Mouse (Mus musculus) thymus, adult 2 months (tissue): ENCODE measurements around the gene Nfia.

ENCODE experiments used
- CTCF ChIP-seq: fragments of 200-500 bp; IDR thresholded peaks from 2 replicates; pipeline ENCODE4 v1.5.1; 2012; ENCODE audit warnings: mild to moderate bottlenecking, control low read depth, low read length, moderate library complexity, borderline replicate concordance; ENCODE audit not compliant: control insufficient read depth, poor library complexity, insufficient read depth; ENCODE audit errors: extremely low read depth
- POLR2A ChIP-seq: fragments of 200-500 bp; IDR thresholded peaks from 2 replicates; pipeline ENCODE4 v1.6.1; 2012; ENCODE audit warnings: mild to moderate bottlenecking, low read length, control low read depth, moderate library complexity; ENCODE audit not compliant: control insufficient read depth, poor library complexity, insufficient read depth; ENCODE audit errors: extremely low read depth

DNA sequence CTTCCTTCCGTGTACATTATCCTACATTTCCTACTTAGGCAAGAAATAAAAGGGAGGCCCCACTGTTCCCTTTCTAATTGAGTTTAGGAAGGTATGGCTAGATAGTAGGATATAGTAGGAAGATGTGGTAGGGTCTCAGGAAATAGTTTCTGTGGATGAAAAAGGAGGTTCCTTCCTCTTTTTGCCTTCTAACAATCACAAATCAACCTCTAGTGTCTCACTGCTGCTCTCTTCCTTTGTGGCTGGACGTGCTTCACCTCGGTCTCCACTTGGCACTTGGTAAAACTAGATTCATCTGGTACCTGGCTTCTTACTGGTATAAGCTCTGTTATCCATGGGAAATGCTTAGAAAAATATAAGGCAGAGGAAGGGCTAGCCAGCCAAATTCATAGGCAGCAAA is 65.2 kb downstream of the Nfia start:
- no peak for TF ChIP-seq CTCF
- TF ChIP-seq POLR2A, result no peak
